Mouse (Mus musculus) mature B cell (primary cell): ENCODE results near the gene Sqor.

Source experiments
- in situ Hi-C: fragments of 300-500 bp; cut with MboI; formaldehyde crosslinking; loops from 2 replicates; pipeline ENCODE4 v1.14.3; 2019

Sqor gene

DNA sequence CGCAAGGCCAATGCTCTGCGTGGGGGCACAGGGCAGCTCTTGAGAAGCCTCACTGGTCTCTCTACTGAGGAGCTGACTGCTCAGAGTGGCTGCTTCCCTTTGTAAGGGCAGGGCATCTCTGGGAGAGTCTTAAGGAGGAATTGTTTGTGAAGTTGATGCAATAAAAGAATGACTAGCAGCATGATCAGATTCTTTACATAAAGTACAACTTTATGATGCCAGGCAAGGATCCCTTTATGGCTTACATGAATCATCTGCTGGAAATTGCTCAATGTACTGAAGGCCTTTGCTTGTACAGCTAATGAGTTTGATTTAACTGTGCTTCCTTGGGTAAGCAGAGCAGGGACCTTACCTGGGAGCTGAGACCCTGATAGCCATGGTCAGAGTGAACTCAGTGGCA lies 18.7 kb downstream of the Sqor start:
- in situ Hi-C loops: no loop called here

DNA sequence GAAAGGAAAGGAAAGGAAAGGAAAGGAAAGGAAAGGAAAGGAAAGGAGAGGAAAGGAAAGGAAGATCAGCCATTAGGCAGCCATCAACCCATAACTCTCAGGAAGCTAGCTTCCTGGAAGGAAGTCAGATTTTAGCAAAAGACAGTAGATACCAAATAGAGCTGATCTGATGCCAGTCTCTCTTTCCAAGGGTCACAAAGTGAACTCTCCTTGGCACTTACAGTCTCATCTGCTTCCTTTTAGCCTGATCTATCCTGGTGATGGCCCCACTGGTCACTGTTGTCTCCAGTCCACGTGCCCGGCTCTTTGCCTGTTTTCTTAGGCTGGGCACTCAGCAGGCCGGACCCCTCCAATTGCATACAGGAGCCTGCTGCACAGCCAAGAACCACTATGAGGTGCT lies 19.7 kb downstream of the Sqor start:
- in situ Hi-C loops: no loop called here

DNA sequence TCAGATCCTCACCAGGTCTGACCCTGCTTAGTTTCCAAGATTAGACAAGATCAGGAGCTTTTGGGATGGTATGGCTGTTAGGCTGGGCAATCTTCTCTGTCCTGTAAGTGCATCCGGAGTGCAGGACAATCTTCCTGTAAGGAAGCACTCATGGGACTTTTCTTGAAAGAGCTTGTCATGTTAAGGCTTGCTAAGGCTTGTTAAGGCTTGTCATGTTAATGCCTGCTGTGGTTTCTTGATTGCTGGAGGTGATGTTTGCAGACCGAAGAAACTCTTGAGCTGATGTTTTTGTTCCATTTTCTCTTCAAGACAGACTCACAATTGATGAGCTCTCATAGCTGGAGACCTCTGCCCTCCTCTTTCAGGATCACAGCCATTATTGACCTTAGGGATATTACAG lies 21.1 kb downstream of the Sqor start:
- in situ Hi-C loops: no loop called here

DNA sequence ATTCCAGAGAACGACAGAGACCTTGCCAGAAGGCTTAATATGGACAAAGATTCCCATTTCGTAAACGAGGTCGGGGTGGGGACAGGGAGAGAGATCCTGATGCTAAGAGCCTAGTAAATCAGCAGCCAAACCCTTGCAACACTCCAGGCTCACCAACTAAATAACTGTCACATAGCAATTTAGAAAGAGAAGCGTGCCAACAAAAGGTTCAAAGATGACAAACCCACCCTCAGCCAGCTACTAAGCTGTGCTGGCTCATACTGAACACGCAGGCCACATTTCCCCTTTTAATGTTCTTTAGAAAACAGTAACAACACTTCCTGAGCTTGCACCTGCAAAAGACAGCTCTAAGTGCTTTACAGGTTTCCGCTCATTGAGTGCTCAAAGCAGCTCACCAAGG lies 24.3 kb downstream of the Sqor start:
- in situ Hi-C loops: no loop called here

DNA sequence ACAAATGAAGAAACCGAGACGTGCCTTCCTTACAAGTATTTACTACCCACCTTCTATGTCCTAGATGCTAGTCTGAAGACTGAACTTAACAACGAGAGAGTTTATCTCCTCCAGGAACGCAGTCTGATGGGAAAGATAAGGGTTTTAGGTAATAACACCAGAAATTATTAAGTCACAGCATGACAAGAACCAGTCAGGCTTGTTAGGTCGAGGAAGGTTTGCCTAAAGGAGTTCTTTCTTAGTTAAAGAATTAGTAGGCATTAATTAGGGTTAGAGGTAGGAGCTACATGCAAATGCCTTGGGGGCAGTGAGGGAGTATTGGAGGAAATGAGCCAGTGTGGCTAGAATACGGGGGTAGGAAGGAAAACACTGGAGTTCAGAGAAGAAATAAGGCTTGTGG lies 24.7 kb downstream of the Sqor start:
- in situ Hi-C loops: no loop called here

DNA sequence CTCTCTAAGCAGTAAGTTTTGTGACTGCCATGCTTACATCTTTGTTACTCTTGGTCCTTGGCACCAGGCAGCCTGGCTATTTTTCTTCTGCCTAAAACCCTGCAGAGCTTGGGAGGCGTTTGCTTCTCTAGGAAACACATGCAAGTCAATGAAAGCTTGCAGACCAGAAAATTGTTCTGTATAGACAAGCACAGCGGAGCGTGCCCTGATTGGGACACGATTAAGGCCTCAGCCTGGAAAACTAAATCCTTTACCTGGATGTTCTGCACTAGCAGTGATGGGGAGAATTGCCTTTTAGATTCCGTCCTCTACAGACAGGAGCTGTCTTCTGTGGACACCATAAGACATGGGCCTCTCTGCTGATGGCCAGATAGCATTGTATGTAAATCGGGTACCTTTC lies 39.4 kb downstream of the Sqor start:
- in situ Hi-C loops: no loop called here

DNA sequence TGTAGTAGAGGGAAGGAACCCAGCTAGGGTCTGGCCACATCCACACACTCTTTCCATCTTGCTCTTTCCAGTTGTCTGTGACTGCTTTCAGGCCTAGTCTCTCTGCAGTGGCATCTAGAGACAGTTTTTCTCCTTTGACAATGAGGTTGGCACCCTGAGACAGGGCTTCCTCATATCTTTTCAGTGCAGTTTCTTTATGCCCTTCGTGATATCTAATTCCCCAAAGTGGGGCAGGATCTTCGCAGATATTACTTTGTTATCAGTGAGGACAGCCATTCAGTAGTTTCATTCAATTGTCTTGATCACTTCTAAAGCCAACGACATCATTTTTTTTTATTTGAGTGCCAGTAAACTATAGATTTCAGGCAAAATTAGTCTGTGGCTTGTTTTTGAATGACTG lies 41.0 kb downstream of the Sqor start:
- in situ Hi-C loops: no loop called here

DNA sequence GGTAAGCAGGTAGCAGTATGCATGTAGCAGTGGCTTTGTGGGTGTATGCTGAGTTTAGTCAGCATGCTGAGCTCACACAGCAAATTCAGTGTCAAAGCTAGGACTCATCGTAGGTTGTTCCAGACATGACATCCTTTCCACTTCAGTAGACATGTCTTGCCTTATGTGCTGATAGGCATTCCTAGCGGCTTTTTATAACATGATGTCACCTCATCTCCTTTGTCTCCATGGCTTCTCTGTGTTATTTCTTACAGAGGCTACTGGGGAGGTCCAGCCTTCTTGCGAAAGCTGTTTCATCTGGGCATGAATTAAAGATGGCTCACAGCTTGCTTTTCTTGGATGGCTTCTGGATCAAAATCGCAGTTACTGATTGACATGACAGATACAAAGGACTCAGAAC lies 44.0 kb downstream of the Sqor start:
- in situ Hi-C loops: no loop called here

DNA sequence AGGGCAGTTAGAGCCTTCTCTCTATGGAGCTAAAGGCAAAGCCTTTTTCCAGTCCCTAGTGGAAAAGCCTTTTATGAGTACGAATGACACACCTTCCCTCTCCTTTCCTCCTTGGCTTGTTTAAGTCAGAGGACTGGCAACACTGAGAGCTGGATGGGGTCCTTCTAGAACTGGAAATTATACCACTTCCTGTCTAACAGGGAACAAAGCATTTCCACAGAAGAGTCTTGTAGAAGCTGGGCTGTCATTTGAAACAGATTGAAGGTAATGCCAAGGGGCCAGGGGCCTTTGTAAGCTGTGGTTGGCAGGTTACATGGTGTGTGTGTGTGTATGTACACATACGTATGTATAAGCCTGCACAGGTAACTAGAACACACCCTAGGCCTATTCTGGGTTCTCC lies 51.9 kb downstream of the Sqor start:
- in situ Hi-C loops: no loop called here

DNA sequence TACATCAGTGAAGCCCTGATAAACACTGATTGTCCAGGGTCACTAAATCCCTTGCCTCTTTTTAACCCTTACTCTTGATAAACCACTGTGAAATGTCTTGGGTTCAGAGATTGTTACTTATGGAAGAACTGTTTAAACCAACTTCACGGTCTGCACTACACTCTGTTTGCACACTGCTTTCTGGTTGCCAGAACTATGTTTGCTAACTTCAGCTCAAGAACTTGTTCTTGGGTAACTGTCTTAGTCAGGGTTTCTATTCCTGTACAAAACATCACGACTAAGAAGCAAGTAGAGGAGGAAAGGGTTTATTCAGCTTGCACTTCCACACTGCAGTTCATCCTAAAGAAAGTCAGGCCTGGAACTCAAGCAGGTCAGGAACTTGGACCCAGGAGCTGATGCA lies 56.2 kb downstream of the Sqor start:
- in situ Hi-C loops: no loop called here

DNA sequence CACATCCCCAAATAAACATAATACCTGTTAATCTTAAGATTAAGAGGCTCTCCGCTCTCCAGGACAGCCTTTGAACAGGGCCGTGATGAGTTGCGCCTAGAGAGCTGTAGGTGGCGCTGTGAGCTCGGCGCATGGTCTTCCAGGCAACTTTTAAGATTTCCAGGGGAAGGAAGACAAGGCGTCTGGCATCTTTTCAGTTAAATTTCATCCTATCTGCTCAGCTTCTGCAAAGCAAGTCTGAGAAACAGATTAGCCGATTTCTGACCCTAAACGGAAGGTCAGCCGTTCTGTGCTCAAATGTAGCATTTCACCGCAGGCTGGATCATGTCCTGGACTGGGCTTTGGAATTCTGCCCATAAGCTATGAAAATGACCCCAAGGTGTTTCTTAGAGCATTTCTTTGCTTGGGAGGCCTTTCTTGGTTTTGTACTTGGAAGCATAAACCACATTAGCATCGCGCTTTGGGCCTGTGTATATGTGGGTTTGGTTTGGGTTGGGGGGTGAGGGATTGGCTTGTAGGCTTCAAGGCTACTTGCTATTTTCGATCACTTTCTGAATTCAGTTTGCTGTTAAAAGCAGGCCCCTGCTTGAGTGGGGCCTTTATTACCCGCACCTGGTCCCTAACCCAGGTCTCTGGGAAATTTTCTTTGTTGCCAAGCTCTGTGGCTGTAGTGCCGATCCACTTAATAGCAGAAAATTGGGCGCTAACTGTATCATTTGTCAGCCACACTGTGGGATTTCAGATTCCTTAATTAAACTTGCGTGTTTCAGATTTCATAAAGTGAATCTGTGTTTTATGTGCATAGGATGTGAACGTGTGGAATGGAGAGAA lies 60.6 kb downstream of the Sqor start:
- in situ Hi-C loops: no loop called here

DNA sequence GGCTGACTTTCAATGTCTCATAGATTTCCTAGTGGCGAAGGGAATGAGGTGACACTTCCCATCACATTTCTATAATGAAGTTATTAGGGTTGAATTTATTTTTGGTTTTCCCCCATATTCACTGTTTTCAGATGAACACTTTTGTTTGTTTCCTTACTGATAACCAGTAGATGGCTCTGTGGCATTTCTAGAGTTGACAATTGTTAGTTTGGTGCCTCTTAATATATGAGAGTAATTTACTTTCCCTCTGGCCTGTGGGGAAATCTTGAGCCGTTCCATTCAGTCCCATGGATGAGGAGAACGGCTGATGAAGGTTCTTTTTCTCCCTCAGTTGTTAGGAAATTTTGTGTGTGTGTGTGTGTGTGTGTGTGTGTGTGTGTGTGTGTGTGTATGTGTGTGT lies 61.3 kb downstream of the Sqor start:
- in situ Hi-C loops: no loop called here

DNA sequence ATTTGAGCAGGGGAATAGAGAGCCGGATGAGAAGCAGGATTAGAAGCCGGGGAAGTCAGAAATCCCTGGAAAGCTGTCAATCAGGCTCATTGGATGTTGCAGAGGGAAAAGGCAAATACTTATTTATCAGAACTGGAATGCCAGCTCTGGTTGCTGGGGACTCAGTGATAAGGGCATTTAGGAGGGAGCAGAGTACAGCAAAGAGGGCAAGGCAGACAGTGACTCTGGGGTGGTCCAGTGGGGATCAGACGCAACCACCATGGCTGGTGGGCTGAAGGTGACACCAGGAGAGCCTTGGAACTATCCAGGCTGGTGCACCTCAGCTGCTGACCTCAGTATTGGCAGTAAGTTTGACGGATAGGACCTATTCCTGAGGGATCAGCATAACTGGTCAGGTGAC lies 89.6 kb downstream of the Sqor start:
- in situ Hi-C loops: no loop called here

DNA sequence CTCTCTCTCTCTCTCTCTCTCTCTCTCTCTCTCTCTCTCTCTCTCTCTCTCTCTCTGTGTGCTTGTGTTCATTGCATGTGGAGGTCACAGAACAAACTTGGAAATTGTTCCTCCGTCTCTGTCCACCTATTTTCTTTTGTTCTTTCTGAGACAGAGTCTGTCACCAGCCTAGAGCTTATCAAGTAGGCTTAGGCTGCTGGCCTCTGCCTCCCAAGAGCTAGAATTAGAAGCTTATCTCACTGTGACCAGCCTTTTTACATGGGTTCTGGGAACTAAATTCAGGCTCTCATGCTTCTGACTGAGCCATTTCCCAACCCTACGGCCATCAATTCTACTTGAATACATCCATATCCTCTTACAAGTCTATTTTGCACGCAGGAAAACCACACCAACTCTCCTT lies 90.3 kb downstream of the Sqor start:
- in situ Hi-C loops: no loop called here
